Comparison of ENCODE assay signal across 11 mouse cellular contexts in the genomic region with DNA sequence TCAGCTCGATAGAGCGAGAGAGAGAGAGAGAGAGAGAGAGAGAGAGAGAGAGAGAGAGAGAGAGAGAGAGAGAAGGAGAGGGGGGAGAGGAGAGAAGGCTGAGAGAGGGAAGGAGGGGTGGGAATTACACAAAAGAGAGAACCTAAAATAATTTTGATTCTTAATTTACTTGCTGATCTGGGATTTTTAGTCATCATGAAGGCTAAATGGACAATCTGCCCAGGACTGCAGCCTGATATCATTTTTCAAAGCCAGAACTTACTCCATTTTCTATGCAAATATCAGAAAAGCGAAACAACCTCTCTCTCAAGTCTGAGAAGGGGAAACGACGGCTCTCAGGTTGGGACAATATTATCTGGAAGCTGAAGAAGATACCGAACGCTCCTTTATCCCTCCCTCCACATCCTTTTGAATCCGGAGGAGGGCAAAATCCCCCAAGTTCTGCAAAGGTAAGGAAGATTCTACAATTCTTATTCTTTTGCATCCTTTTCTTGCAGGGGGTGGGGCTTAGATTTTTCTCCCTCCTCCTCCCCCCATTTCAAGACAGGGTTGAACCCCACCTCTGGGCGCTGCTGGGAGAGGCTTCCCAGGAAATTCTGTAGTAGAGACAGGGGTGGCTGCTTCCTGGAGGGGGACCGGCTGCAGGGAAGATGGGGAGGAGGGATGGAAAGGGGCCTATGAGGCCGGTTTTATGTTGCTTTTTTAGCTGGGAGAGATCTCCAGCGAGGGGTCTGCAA. TPM values are rescaled to one million over a fixed set of nuclear protein-coding genes. Genes with fewer than 3 reads are reported as not detected.
DNase-seq lines count a peak whose midpoint lies in the region; ATAC-seq and TF ChIP-seq lines count a peak whose summit lies in the region.
"Had no signal": no experiment of that assay in that cellular context is flagged by ENCODE, and none has a peak within 500 bp of the region (broad histone marks: within the 10 kb centered on the region; RNA-seq: fewer than 3 reads in every experiment).

No protein-coding gene starts in this region.

- ATAC-seq in liver, embryonic 11.5 days (replicated peaks; ENCODE audit: low FRiP score), result no peak
- ATAC-seq in hindbrain, embryonic 12.5 days (ENCODE audit: low FRiP score), result no peak
- no peak for ATAC-seq in kidney, postnatal 0 days (replicated peaks; ENCODE audit: low FRiP score, low read depth)
- ATAC-seq in CD4-positive, CD25-positive, alpha-beta regulatory T cell, adult 4 months, result no peak

- no peak overlapping the region for H3K9ac ChIP-seq in liver, embryonic 11.5 days (ENCODE audit: low read depth, low read length)
- H3K9ac ChIP-seq in hindbrain, embryonic 12.5 days, result no peak overlapping the region
- H3K9ac ChIP-seq in kidney, postnatal 0 days (ENCODE audit: low read depth, low read length), result peak overlapping the region; percentile 98

- H3K4me1 ChIP-seq in liver, embryonic 11.5 days (replicated peaks; ENCODE audit: control insufficient read depth, insufficient read depth, low read length), result 0 out of 2 replicates have a peak, but pooled peaks cover 3% of the 10 kb centered on the region
- H3K4me1 ChIP-seq in hindbrain, embryonic 12.5 days, result no peaks in the 10 kb centered on the region
- H3K4me1 ChIP-seq in kidney, postnatal 0 days (replicated peaks; ENCODE audit: insufficient read depth, low read length), result peaks cover 30% of the 10 kb centered on the region

- no peaks in the 10 kb centered on the region for H3K36me3 ChIP-seq in liver, embryonic 11.5 days (ENCODE audit: control insufficient read depth, insufficient read depth, low read length)
- H3K36me3 ChIP-seq in hindbrain, embryonic 12.5 days, result no peaks in the 10 kb centered on the region
- no peaks in the 10 kb centered on the region for H3K36me3 ChIP-seq in kidney, postnatal 0 days (ENCODE audit: insufficient read depth, low read length)
- no peaks in the 10 kb centered on the region for H3K36me3 ChIP-seq in splenic B cell, adult 2 months (ENCODE audit: control insufficient read depth, insufficient read depth, low read length, poor library complexity, severe bottlenecking)

- 0 out of 2 replicates have a peak overlapping the region, but pooled peaks have one; percentile 7 for H3K4me2 ChIP-seq in liver, embryonic 11.5 days
- no peak overlapping the region for H3K4me2 ChIP-seq in hindbrain, embryonic 12.5 days (replicated peaks)
- H3K4me2 ChIP-seq in kidney, postnatal 0 days (ENCODE audit: low read length), result peak overlapping the region; percentile 96

- 1% methylated on average over 12 of the region's 12 CpGs for WGBS in liver, embryonic 11.5 days
- WGBS in hindbrain, embryonic 12.5 days, result 1% methylated on average over 12 of the region's 12 CpGs
- WGBS in kidney, postnatal 0 days, result 1% methylated on average over 12 of the region's 12 CpGs

- peaks cover 100% of the 10 kb centered on the region for H3K27me3 ChIP-seq in liver, embryonic 11.5 days (replicated peaks; ENCODE audit: control insufficient read depth, insufficient read depth, low read length)
- peaks cover 97% of the 10 kb centered on the region for H3K27me3 ChIP-seq in hindbrain, embryonic 12.5 days
- H3K27me3 ChIP-seq in kidney, postnatal 0 days (ENCODE audit: insufficient read depth, low read length), result no peaks in the 10 kb centered on the region
- H3K27me3 ChIP-seq in splenic B cell, adult 2 months (ENCODE audit: control insufficient read depth, insufficient read depth, low read length, poor library complexity, severe bottlenecking), result peaks cover 6% of the 10 kb centered on the region; the same call in 1 of the 2 replicates

- no peak for TF ChIP-seq CTCF in kidney, postnatal 0 days (IDR thresholded peaks at IDR 0.05; ENCODE audit: low read depth)

- DNase-seq in liver, embryonic 11.5 days (ENCODE audit: low spot score), result no peak
- no peak for DNase-seq in liver
- no peak for DNase-seq in kidney, postnatal 0 days (ENCODE audit: low spot score)
- peak; percentile 43 for DNase-seq in splenic B cell, adult 2 months (ENCODE audit: low read depth, low spot score)
- DNase-seq in embryo, embryonic 11 days, result no peak
- DNase-seq in ovary, postnatal 14 days (ENCODE audit: low spot score), result no peak
- DNase-seq: cerebellum, postnatal 10 days; gastrocnemius, postnatal 25 days had no signal

- no peak overlapping the region for H3K27ac ChIP-seq in liver, embryonic 11.5 days (ENCODE audit: low read depth, low read length)
- no peak overlapping the region for H3K27ac ChIP-seq in hindbrain, embryonic 12.5 days
- H3K27ac ChIP-seq in kidney, postnatal 0 days, result peak overlapping the region; percentile 99

- no peak overlapping the region for H3K4me3 ChIP-seq in liver, embryonic 11.5 days (ENCODE audit: low read depth, low read length)
- H3K4me3 ChIP-seq in hindbrain, embryonic 12.5 days, result peak overlapping the region; percentile 16; the same call in 1 of the 2 replicates
- peak overlapping the region; percentile 83 for H3K4me3 ChIP-seq in kidney, postnatal 0 days (replicated peaks; ENCODE audit: low read depth, low read length)
- H3K4me3 ChIP-seq: myocyte had no signal

- H3K9me3 ChIP-seq in liver, embryonic 11.5 days (ENCODE audit: control insufficient read depth, low read length), result no peaks in the 10 kb centered on the region
- no peaks in the 10 kb centered on the region for H3K9me3 ChIP-seq in hindbrain, embryonic 12.5 days (replicated peaks)
- no peaks in the 10 kb centered on the region for H3K9me3 ChIP-seq in kidney, postnatal 0 days (replicated peaks; ENCODE audit: low read length)

RNA-seq across cellular contexts. Expression of a gene that starts 0.5 kb away (rescaled TPM):
- 1.9 and 2.4 TPM in 2 replicates for polyA plus RNA-seq in liver, embryonic 11.5 days (2014; fragmentation: Nextera tagmentation; extraction: Ambion mirVana)
- polyA plus RNA-seq in hindbrain, embryonic 12.5 days (2016; fragmentation: Nextera tagmentation; extraction: Ambion mirVana), result 60.0 and 64.5 TPM in 2 replicates
- 45.0 and 47.8 TPM in 2 replicates for polyA plus RNA-seq in kidney, postnatal 0 days (2015; fragmentation: Nextera tagmentation; extraction: Ambion mirVana)
- not detected for polyA plus RNA-seq in CD4-positive, CD25-positive, alpha-beta regulatory T cell, adult 4 months (2017; shearing (Covaris generic))
- polyA plus RNA-seq: myocyte had no signal

RNA-seq across cellular contexts. Expression of a gene that starts 6.3 kb away (rescaled TPM):
- 1.6 and 2.0 TPM in 2 replicates for polyA plus RNA-seq in liver, embryonic 11.5 days (2014; fragmentation: Nextera tagmentation; extraction: Ambion mirVana)
- 9.6 and 11.0 TPM in 2 replicates for polyA plus RNA-seq in hindbrain, embryonic 12.5 days (2016; fragmentation: Nextera tagmentation; extraction: Ambion mirVana)
- 56.1 and 58.9 TPM in 2 replicates for polyA plus RNA-seq in kidney, postnatal 0 days (2015; fragmentation: Nextera tagmentation; extraction: Ambion mirVana)
- not detected for polyA plus RNA-seq in CD4-positive, CD25-positive, alpha-beta regulatory T cell, adult 4 months (2017; shearing (Covaris generic))

RNA-seq across cellular contexts. Expression of a gene that starts 10.4 kb away (rescaled TPM):
- polyA plus RNA-seq in liver, embryonic 11.5 days (2014; fragmentation: Nextera tagmentation; extraction: Ambion mirVana), result 3.7 and 4.5 TPM in 2 replicates
- 74.3 and 126 TPM in 2 replicates for polyA plus RNA-seq in hindbrain, embryonic 12.5 days (2016; fragmentation: Nextera tagmentation; extraction: Ambion mirVana)
- polyA plus RNA-seq in kidney, postnatal 0 days (2015; fragmentation: Nextera tagmentation; extraction: Ambion mirVana), result 10.2 and 12.9 TPM in 2 replicates
- not detected for polyA plus RNA-seq in CD4-positive, CD25-positive, alpha-beta regulatory T cell, adult 4 months (2017; shearing (Covaris generic))
- polyA plus RNA-seq: myocyte had no signal

RNA-seq across cellular contexts. Expression of a gene that starts 11.0 kb away (rescaled TPM):
- 0.43 and 0.62 TPM in 2 replicates for polyA plus RNA-seq in liver, embryonic 11.5 days (2014; fragmentation: Nextera tagmentation; extraction: Ambion mirVana)
- polyA plus RNA-seq in hindbrain, embryonic 12.5 days (2016; fragmentation: Nextera tagmentation; extraction: Ambion mirVana), result 4.4 and 8.1 TPM in 2 replicates
- 8.7 and 12.2 TPM in 2 replicates for polyA plus RNA-seq in kidney, postnatal 0 days (2015; fragmentation: Nextera tagmentation; extraction: Ambion mirVana)
- not detected for polyA plus RNA-seq in CD4-positive, CD25-positive, alpha-beta regulatory T cell, adult 4 months (2017; shearing (Covaris generic))

RNA-seq across cellular contexts. Expression of a gene that starts 21.5 kb away (rescaled TPM):
- 0.26 and 0.49 TPM in 2 replicates for polyA plus RNA-seq in liver, embryonic 11.5 days (2014; fragmentation: Nextera tagmentation; extraction: Ambion mirVana)
- 0.36 and 0.46 TPM in 2 replicates for polyA plus RNA-seq in hindbrain, embryonic 12.5 days (2016; fragmentation: Nextera tagmentation; extraction: Ambion mirVana)
- polyA plus RNA-seq in kidney, postnatal 0 days (2015; fragmentation: Nextera tagmentation; extraction: Ambion mirVana), result 22.6 and 23.1 TPM in 2 replicates
- polyA plus RNA-seq in CD4-positive, CD25-positive, alpha-beta regulatory T cell, adult 4 months (2017; shearing (Covaris generic)), result under 1 TPM in 1 of 2 experiments, not detected in 1; 0.23 TPM

Comparison
In these comparisons a context has a peak if more than half of its experiments do, and no peak if none do; other contexts are left out.
1. RNA of a gene that starts 0.5 kb away (polyA plus RNA-seq): 60.0 to 64.5 TPM in hindbrain, embryonic 12.5 days and 45.0 to 47.8 TPM in kidney, postnatal 0 days; 1.9 to 2.4 TPM in liver, embryonic 11.5 days and not detected in CD4-positive, CD25-positive, alpha-beta regulatory T cell, adult 4 months; every median in the first group is over 10 times any median in the second.